Mouse (Mus musculus) heart, embryonic 15.5 days (tissue): ENCODE measurements at regions not wholly inside any gene's neighbourhood (a gene's known extent, or its start where the extent isn't known, plus 50 kb on each side); places are given as distances from the start of the nearest gene placed in this dataset.

Experiments used
- ATAC-seq: fragments of 200-750 bp; cut with Nextera tagmentation; replicated peaks from 2 replicates; pipeline ENCODE4 v1.8.0; 2017; ENCODE audit warnings: low read depth, moderate TSS enrichment; ENCODE audit not compliant: insufficient number of reproducible peaks, insufficient read depth, low FRiP score
- H3K27ac ChIP-seq: fragments of 300-500 bp; sonication (generic); 2 replicates; pipeline ENCODE4 v1.5.1; 2015; ENCODE audit warnings: mild to moderate bottlenecking, inconsistent platforms
- H3K27me3 ChIP-seq: fragments of 300-500 bp; sonication (generic); 2 replicates; pipeline ENCODE4 v1.6.1; 2015; ENCODE audit warnings: inconsistent platforms
- H3K36me3 ChIP-seq: fragments of 300-500 bp; sonication (generic); 2 replicates; pipeline ENCODE4 v1.6.1; 2015; ENCODE audit warnings: mild to moderate bottlenecking, inconsistent platforms
- H3K4me1 ChIP-seq: fragments of 300-500 bp; sonication (generic); replicated peaks from 2 replicates; pipeline ENCODE4 v1.6.1; 2015; ENCODE audit warnings: inconsistent platforms
- H3K4me2 ChIP-seq: fragments of 300-500 bp; sonication (generic); 2 replicates; pipeline ENCODE4 v1.6.1; 2015; ENCODE audit warnings: inconsistent platforms, mild to moderate bottlenecking, moderate library complexity
- H3K4me3 ChIP-seq: fragments of 300-500 bp; sonication (generic); 2 replicates; pipeline ENCODE4 v1.5.1; 2015; ENCODE audit warnings: mild to moderate bottlenecking, inconsistent platforms
- H3K9ac ChIP-seq: fragments of 300-500 bp; sonication (generic); 2 replicates; pipeline ENCODE4 v1.6.1; 2015; ENCODE audit warnings: mild to moderate bottlenecking, inconsistent platforms
- H3K9me3 ChIP-seq: fragments of 300-500 bp; sonication (generic); replicated peaks from 2 replicates; pipeline ENCODE4 v1.6.1; 2016; ENCODE audit warnings: inconsistent platforms
- WGBS: fragments of 180-500 bp; shearing (Covaris S2); methylation state at CpG from one replicate; pipeline ENCODE4 v1.1.7; 2015; ENCODE audit warnings: mixed read lengths; 5-methylcytosine and 5-hydroxymethylcytosine counted together

DNA sequence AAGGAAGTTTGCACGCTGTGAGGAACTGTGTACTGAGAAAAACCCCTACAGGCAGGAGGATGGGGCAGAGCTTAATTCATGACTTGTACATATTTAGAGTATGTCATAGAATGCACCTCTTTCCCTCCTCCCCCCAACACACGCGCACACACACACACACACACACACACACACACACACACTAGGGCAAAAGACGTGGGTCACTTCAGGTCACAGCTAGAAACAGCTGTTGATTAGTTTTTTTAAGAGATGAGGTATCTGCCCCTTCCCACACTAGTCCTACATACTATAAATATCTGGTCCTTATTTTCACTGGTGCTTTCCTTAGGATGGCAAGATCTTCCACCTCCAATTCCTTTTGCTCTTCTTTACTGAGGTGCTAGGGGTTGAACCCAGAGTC lies 1207.7 kb upstream of the A1bg start:
- no peak overlapping the region for H3K4me2 ChIP-seq
- H3K27me3 ChIP-seq = no peaks in the 10 kb centered on the region
- WGBS = 72% methylated on average over 4 of the region's 4 CpGs
- no peak overlapping the region for H3K4me3 ChIP-seq
- H3K27ac ChIP-seq = no peak overlapping the region
- H3K36me3 ChIP-seq = no peaks in the 10 kb centered on the region
- H3K4me1 ChIP-seq = 0 out of 2 replicates have a peak, but pooled peaks cover 3% of the 10 kb centered on the region
- no peak overlapping the region for H3K9ac ChIP-seq
- no peaks in the 10 kb centered on the region for H3K9me3 ChIP-seq
- ATAC-seq = no peak

DNA sequence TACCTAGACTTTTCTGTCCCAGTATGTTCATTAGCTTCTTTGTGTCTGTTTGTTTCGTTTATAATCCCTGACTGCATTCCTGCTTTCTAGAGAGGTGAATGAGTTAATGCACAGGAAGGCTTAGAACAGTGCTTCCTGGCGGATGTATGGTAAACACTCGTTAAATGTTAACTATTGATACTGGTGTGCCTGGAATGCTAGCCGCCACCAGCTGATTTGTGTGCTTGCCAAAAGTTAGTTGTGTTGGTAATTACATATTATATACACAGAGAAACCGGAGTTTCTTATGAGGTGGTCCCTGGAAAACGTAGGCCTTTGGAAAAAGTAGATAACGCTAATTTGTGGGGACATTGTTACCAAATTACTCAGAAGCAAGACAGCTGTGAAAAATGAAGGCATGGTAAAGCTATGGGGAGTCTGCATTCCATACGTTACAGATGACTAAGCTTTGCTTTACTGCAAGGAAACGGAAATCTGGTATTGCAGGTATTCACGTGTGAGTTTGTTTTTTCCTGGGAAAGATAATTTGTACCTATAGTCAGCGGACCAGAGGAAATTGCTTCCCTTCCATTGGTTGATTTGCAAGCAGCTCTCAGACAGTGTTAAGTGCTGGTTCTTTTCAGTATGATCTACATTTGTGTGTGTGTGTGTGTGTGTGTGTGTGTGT lies 1205.9 kb upstream of the A1bg start:
- WGBS = 55% methylated on average over 11 of the region's 11 CpGs
- H3K27me3 ChIP-seq = no peaks in the 10 kb centered on the region
- no peak overlapping the region for H3K4me3 ChIP-seq
- no peak for ATAC-seq
- H3K4me2 ChIP-seq = no peak overlapping the region
- H3K9me3 ChIP-seq = no peaks in the 10 kb centered on the region
- no peaks in the 10 kb centered on the region for H3K36me3 ChIP-seq
- H3K9ac ChIP-seq = no peak overlapping the region
- 0 out of 2 replicates have a peak, but pooled peaks cover 3% of the 10 kb centered on the region for H3K4me1 ChIP-seq
- H3K27ac ChIP-seq = no peak overlapping the region

DNA sequence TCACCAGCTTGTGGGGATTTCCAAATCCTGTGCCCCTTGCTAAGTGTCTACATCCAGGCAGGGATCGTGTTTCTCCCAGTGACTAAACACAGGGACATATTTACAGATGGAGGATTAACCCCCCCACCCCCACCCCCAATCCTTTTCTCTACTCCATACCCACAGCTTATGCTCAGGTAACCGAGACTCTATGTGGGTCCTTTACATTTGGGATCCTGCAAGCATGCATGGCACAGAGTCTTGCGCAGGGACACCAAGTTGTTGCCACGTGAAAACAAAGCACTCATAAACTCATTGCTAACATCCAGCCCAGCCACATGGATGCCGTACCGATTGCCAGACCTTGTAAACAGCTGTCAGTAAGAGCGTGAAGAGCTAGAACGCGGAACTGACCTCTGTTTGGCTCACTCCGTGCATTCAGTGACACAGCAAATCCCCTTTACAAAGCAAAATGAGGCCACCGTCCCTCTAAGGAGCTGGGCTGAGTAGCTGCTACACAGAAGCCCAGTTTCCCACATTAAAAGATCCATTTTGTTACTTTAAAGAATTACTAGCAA lies 1204.9 kb upstream of the A1bg start:
- Histone ChIP-seq H3K4me2 (no peak overlapping the region), H3K4me3 (no peak overlapping the region), H3K36me3 (no peaks in the 10 kb centered on the region), H3K27ac (no peak overlapping the region), H3K4me1 (0 out of 2 replicates have a peak, but pooled peaks cover 3% of the 10 kb centered on the region), H3K9ac (no peak overlapping the region), H3K27me3 (no peaks in the 10 kb centered on the region), H3K9me3 (no peaks in the 10 kb centered on the region)
- WGBS = 53% methylated on average over 11 of the region's 11 CpGs
- ATAC-seq = no peak

DNA sequence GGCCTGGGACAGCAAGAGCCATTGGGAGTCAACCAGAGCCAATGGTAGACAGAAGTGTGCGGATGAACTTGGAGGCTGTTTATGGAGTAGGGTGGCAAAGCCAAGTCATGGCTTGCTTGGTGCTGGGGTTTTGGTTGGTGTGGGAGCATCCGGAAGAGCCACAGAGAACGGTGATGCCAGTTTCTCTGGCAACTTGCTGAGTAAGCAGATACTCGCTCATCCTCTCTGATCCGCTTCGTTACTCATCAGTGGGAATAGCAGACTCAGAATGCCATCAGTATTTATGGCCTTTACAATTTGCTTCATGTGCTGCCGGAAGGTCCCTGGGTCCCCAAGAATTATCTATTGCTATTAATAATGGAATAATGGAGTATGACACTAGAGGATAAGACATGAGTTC lies 1202.9 kb upstream of the A1bg start:
- Histone ChIP-seq H3K27ac (no peak overlapping the region), H3K9me3 (no peaks in the 10 kb centered on the region), H3K9ac (no peak overlapping the region), H3K27me3 (no peaks in the 10 kb centered on the region), H3K4me3 (no peak overlapping the region), H3K4me2 (no peak overlapping the region), H3K36me3 (no peaks in the 10 kb centered on the region), H3K4me1 (0 out of 2 replicates have a peak, but pooled peaks cover 3% of the 10 kb centered on the region)
- 95% methylated on average over 7 of the region's 7 CpGs for WGBS
- ATAC-seq = no peak

DNA sequence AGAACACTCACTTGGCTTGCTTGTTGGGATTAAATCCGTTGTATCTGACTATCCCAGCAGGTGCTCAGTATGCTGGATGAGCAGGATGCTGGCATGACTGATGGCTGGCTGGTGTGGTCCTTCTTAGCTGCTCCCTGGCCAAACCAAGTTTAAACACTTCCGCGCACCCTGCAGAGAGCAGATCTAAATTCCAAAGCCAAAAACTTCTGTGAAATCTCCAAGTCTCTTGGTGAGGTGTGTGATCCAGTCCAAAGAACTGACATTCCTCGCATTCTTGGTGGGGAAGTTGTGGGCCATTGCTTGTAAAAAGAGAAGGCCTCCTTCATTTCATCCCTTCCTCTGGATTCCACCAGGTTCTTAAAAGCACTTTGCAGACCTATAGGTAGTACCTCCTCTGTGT lies 1200.9 kb upstream of the A1bg start:
- H3K9ac ChIP-seq = no peak overlapping the region
- no peak overlapping the region for H3K4me2 ChIP-seq
- peaks cover 12% of the 10 kb centered on the region; the same call in 1 of the 2 replicates for H3K4me1 ChIP-seq
- H3K36me3 ChIP-seq = no peaks in the 10 kb centered on the region
- no peaks in the 10 kb centered on the region for H3K27me3 ChIP-seq
- 69% methylated on average over 4 of the region's 4 CpGs for WGBS
- no peak overlapping the region for H3K27ac ChIP-seq
- no peak for ATAC-seq
- H3K4me3 ChIP-seq = no peak overlapping the region
- no peaks in the 10 kb centered on the region for H3K9me3 ChIP-seq

DNA sequence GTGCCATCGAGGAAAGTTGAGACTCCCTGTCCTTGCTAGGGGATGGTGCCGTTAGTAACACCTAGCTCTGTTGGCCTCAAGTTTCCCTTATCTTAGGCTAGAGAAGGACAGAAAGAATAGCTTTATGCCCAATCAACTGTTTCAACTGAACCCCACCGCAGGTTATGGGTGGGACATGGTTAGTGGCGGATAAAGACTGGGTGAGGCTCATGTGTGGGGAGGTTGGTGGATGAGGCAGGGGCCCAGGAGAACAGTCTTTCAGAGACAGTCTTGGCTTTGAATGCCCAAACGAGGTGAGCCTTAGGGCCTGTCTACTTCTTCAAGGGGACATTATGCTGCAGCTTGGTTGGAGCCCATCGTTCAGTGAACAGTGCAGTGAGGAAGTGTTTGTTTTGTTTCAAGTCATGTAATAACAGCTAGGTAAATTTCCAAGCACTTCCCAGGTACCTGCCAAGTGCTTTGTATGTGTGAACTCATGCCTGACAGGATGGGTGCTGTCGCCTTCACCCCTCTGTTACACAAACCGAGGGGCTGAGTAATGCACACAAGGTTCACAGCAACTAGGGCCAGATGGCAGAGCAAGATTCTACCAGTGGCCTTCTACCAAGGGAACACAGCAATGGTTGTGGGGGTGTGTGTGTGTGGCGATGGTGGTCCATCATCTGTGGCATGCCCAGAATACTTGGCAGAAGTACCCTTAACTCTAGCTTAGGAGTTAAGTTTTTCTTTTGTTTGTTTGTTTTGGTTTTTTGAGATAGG lies 1199.6 kb upstream of the A1bg start:
- Histone ChIP-seq H3K4me2 (no peak overlapping the region), H3K9ac (no peak overlapping the region), H3K27ac (no peak overlapping the region), H3K4me1 (peaks cover 9% of the 10 kb centered on the region; the same call in 1 of the 2 replicates), H3K9me3 (no peaks in the 10 kb centered on the region), H3K36me3 (no peaks in the 10 kb centered on the region), H3K27me3 (no peaks in the 10 kb centered on the region), H3K4me3 (no peak overlapping the region)
- WGBS = 84% methylated on average over 9 of the region's 9 CpGs
- no peak for ATAC-seq

DNA sequence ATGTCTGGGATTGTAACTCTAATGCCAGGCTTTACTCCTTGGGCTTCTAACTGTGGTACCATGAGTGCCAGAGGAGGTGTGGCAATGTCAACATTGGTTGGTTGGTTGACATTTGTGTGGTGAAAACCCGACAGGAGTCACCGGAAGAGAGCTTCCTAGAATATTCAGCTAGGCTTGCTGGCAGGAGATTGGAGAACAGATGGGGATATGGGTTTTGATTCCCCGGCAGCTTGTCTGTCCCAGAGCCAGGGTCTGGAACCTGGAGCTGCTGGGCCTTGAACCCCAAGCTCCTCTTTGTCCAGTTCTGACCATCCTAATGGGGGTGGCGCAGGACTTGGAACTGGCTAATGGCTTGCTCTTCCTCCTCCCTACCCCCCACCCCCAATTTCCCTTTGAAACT lies 1198.9 kb upstream of the A1bg start:
- H3K4me1 ChIP-seq = peaks cover 9% of the 10 kb centered on the region; the same call in 1 of the 2 replicates
- no peaks in the 10 kb centered on the region for H3K27me3 ChIP-seq
- no peaks in the 10 kb centered on the region for H3K9me3 ChIP-seq
- H3K9ac ChIP-seq = no peak overlapping the region
- no peak overlapping the region for H3K4me2 ChIP-seq
- whole genome bisulfite sequencing = 81% methylated on average over 4 of the region's 4 CpGs
- no peak overlapping the region for H3K4me3 ChIP-seq
- no peaks in the 10 kb centered on the region for H3K36me3 ChIP-seq
- no peak overlapping the region for H3K27ac ChIP-seq
- ATAC-seq = no peak

DNA sequence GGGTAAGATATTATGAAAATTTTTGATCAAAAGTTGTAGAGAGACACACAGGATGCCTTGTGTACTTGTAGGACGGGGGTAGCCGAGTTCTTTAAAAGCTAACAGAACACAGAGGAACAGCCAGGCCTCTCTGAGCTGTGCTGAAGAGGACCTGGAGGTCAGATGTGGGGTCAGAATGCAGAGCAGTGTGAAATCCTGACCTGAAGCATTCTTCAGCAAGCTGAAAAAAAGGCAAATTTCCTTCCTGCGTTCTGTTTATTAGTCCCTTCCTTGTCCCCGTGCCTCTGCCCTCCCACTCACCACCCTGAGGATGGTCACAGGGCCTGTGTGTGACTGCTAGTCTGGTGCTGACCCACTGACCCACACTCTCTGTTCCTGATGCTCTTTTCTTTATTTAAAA lies 1197.9 kb upstream of the A1bg start:
- H3K4me2 ChIP-seq = no peak overlapping the region
- WGBS = 46% methylated on average over 4 of the region's 4 CpGs

DNA sequence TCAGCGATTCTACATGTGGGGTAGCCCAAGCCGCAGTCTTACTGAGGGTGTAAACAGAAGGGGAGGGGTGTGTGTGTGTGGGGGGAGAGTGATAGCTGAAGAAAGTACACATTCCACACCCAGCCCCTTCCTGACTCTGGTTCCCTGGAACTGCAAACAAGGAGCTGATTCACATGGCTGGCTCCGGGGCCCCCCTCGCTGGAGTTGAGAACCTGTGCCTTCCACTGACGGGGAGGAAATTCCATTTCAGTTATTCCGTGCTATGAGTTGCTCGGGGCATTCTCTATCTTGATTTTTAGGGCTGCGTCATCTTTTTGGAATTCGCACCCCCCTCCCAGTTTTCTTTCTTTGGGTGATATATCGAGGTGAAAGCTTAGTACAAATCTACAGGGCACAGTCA lies 1196.2 kb upstream of the A1bg start:
- no peak; the same call in 1 of the 2 replicates for ATAC-seq

More for the DNA sequence above, 1197.9 kb upstream of the A1bg start:
- no peak overlapping the region for H3K27ac ChIP-seq
- H3K9ac ChIP-seq = no peak overlapping the region
- no peaks in the 10 kb centered on the region for H3K9me3 ChIP-seq
- no peaks in the 10 kb centered on the region for H3K27me3 ChIP-seq
- H3K4me1 ChIP-seq = peaks cover 9% of the 10 kb centered on the region; the same call in 1 of the 2 replicates
- no peak for ATAC-seq
- no peaks in the 10 kb centered on the region for H3K36me3 ChIP-seq
- H3K4me3 ChIP-seq = no peak overlapping the region

DNA sequence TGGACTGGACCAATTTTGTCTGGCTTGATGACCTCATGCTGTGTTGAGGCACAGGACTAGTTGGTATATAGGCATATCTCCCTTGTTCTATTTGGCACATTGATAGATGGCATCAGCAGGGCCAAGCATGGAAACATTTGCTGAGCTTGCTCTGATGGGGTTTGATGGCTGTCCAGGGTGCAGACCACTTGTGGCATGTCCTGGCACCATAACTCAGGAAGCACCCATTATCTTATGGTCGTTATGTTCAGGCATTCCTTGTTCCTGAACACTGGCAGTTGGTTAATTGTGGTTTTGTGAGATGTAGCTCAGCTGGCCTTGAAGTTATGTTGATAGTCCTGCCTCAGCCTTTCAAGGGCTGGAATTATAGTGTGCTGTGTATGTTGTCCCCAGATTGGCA lies 1193.4 kb upstream of the A1bg start:
- Histone ChIP-seq H3K9ac (no peak overlapping the region), H3K27ac (no peak overlapping the region), H3K27me3 (no peaks in the 10 kb centered on the region), H3K4me1 (peaks cover 20% of the 10 kb centered on the region), H3K36me3 (no peaks in the 10 kb centered on the region), H3K9me3 (no peaks in the 10 kb centered on the region), H3K4me2 (no peak overlapping the region), H3K4me3 (no peak overlapping the region)
- no peak for ATAC-seq
- 60% methylated on average over 1 of the region's 1 CpGs for WGBS

More for the DNA sequence above, 1196.2 kb upstream of the A1bg start:
- Histone ChIP-seq H3K27me3 (no peaks in the 10 kb centered on the region), H3K36me3 (no peaks in the 10 kb centered on the region), H3K4me1 (peaks cover 16% of the 10 kb centered on the region), H3K4me3 (no peak overlapping the region), H3K4me2 (no peak overlapping the region), H3K9me3 (no peaks in the 10 kb centered on the region), H3K9ac (no peak overlapping the region), H3K27ac (no peak overlapping the region)
- 34% methylated on average over 10 of the region's 10 CpGs for WGBS

DNA sequence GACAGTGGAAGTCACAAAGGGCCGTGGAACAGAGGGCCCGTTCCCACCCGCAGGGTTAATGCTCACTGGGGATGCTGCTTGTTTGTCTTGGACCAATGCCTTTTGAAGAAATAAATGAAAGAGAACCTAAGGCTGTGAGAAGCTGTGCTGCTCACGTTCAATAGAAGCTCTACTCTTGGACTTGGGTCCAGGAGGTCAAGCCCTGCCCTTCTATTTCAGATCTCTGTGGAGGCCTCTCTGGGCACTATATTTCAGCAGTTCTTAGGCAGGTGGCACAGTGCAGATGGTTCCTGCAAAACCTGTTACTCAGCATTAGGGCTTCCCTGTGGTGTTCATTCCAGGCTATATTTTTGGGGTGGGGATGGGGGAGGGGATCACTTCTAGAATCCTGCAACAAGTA lies 1192.0 kb upstream of the A1bg start:
- peak; percentile 4; the same call in 1 of the 2 replicates for ATAC-seq
- WGBS = 42% methylated on average over 4 of the region's 4 CpGs

More for the DNA sequence above, 1192.0 kb upstream of the A1bg start:
- no peaks in the 10 kb centered on the region for H3K9me3 ChIP-seq
- peaks cover 20% of the 10 kb centered on the region for H3K4me1 ChIP-seq
- no peak overlapping the region for H3K4me2 ChIP-seq
- H3K36me3 ChIP-seq = no peaks in the 10 kb centered on the region
- H3K27ac ChIP-seq = no peak overlapping the region
- H3K4me3 ChIP-seq = no peak overlapping the region
- no peaks in the 10 kb centered on the region for H3K27me3 ChIP-seq
- no peak overlapping the region for H3K9ac ChIP-seq
